Mouse (Mus musculus) ES-CJ7 (cell line): ENCODE results near the gene Phf7.

Experiments
- DNase-seq: peaks from one replicate; pipeline ENCODE4 v3.0.0; 2011; ENCODE audit warnings: low read depth, low spot score

Gene Phf7

DNA sequence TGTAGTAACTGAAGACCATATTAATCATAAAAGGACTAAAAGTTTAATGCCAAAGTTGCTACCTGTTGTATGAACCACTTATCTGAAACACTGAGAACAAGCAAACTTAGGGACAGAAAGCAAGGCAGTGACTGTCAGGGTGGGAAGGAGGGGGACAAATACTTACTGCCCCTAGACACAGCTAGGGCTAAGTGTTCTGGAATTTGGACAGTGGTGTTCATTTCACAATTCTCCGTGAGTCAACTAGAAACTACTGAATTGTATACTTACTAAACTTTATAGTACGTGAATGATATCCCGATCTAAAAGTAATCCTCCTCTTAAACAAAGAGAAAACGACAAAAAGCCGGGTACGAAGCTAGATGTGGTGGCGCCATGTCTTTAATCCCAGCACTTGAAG lies 51.5 kb downstream of the Phf7 start:
- DNase-seq = no peak

- no peak for DNase-seq
These were observed 53.3 kb downstream of the Phf7 start for GRCm38 (mm10) chr14:31197547-31198516.

- DNase-seq = peak; percentile 43
These were observed 55.1 kb downstream of the Phf7 start for GRCm38 (mm10) chr14:31195968-31196367.

DNA sequence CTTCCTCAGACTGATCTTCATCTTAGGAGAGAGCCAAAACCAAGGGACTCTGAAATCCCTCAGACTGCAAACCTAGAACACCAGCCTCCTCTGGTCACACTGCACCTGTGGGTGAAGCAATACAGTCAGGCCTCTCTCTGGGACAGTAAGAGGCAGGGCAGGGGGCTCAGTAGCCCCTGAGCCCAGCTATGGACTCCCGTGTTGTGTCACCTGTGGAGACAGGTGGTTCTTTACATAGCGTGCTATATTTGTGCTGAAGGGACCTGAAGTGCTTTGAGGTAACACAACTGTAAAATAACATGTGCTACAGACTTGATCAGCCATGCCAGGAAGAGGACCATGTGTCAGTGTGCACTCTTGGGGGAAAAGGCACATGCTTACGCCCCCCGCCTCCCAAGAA lies 55.6 kb downstream of the Phf7 start:
- DNase-seq = no peak

- DNase-seq = no peak
These were observed 56.1 kb downstream of the Phf7 start for GRCm38 (mm10) chr14:31194891-31195513.

- DNase-seq = no peak
These were observed 56.7 kb downstream of the Phf7 start for GRCm38 (mm10) chr14:31194441-31194840.

DNA sequence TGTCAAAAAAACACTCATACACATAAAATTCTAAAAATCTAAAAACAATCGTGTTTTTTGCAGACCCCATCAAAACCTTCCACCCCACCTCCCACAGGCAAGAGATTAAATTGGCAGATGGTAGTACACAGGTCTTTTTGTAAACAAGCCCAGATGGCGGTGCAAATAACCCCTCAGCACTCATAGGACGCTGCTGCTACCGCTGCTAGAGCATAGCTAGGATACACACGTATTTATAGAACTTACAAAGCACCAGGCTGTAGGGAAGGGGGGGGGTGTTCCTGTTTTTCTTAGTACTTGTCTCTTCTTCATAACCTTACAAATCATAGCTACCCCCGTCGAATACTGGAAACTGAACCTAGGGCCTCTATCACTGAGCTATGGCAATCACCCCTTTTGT lies 57.3 kb downstream of the Phf7 start:
- no peak for DNase-seq

- no peak for DNase-seq
These were observed 59.2 kb downstream of the Phf7 start for GRCm38 (mm10) chr14:31191936-31192335.

GRCm38 (mm10) chr14:31189348-31189747 lies 61.8 kb downstream of the Phf7 start:
- DNase-seq = no peak

DNA sequence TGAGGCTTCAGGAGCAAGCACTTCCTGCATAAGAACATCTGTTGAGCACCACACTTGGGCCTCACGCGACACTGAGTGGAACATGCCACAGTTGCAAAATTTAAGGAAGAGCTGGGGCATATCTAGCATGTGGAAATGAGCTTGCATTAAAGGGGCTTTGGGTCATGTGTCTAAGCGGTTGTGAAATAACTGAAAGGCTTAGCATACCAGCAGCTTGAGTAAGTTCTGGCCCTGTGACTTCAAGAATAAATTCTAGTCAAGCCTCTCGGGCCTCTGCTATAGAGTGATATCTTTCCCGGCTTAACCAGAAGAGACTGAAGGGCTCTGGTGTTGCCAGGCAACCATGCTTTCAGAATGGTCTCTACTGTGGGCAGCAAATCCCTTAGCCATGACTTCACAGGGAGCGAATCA lies 62.3 kb downstream of the Phf7 start:
- no peak for DNase-seq
